Mouse (Mus musculus) kidney, adult 2 months (tissue): ENCODE data around the gene Slc17a7.

Source experiments
- CTCF ChIP-seq: fragments of 200-500 bp; conservative IDR thresholded peaks from 2 replicates; pipeline ENCODE4 v1.5.1; 2011; ENCODE audit warnings: low read depth, mild to moderate bottlenecking, control low read depth, low read length, moderate library complexity, mixed read lengths; ENCODE audit not compliant: insufficient read depth, insufficient read length
- POLR2A ChIP-seq: fragments of 200-500 bp; IDR thresholded peaks from one replicate; pipeline ENCODE4 v1.6.1; 2011; ENCODE audit warnings: low read depth, low read length, control low read depth

- no peak for TF ChIP-seq POLR2A
- no peak for TF ChIP-seq CTCF
Measured at GRCm38 (mm10) chr7:45216442-45217183, 52.9 kb downstream of the Slc17a7 start.
